Mouse (Mus musculus) myocyte (in vitro differentiated cells): ENCODE measurements around the gene Son. TPM values are rescaled to one million over a fixed set of nuclear protein-coding genes. Genes with fewer than 3 reads are reported as not detected.

Experiments used
- H3K27me3 ChIP-seq: one replicate; pipeline ENCODE4 v1.6.1; 2011; ENCODE audit not compliant: control insufficient read depth, insufficient read depth, insufficient read length
- H3K36me3 ChIP-seq: one replicate; pipeline ENCODE4 v1.6.1; 2011; ENCODE audit not compliant: control insufficient read depth, insufficient read depth
- H3K4me2 ChIP-seq: one replicate; pipeline ENCODE4 v1.6.1; 2011; ENCODE audit warnings: low read depth, control low read depth
- H3K4me3 ChIP-seq: one replicate; pipeline ENCODE4 v1.5.1; 2011; ENCODE audit warnings: mild to moderate bottlenecking, control low read depth, moderate library complexity
- H3K79me2 ChIP-seq: one replicate; pipeline ENCODE4 v1.6.1; 2011; ENCODE audit not compliant: control insufficient read depth, insufficient read depth
- H3ac ChIP-seq: one replicate; pipeline ENCODE4 v1.6.1; 2011; ENCODE audit not compliant: control insufficient read depth, insufficient read length
- CEBPB ChIP-seq: IDR thresholded peaks from 2 replicates; pipeline ENCODE4 v1.6.1; 2011; ENCODE audit warnings: mild to moderate bottlenecking, moderate library complexity; ENCODE audit not compliant: poor library complexity, insufficient read depth, severe bottlenecking
- E2F4 ChIP-seq: IDR thresholded peaks from one replicate; pipeline ENCODE4 v1.6.1; 2011; ENCODE audit warnings: mild to moderate bottlenecking, control low read depth, moderate library complexity; ENCODE audit not compliant: insufficient read depth
- MAX ChIP-seq: IDR thresholded peaks from one replicate; pipeline ENCODE4 v1.6.1; 2011; ENCODE audit warnings: low read depth, mild to moderate bottlenecking, control low read depth
- MYOD1 ChIP-seq, 3 experiments: IDR thresholded peaks; one replicate each; pipeline ENCODE4 v1.6.1; 2011; ENCODE audit warnings: control low read depth in 2 of 3, low read depth in 2 of 3, mild to moderate bottlenecking in 2 of 3, moderate library complexity in 1 of 3; ENCODE audit not compliant: insufficient read length in 2 of 3, control insufficient read depth in 1 of 3
- MYOG ChIP-seq, 3 experiments: IDR thresholded peaks; one replicate each; pipeline ENCODE4 v1.6.1; 2011; ENCODE audit warnings: control low read depth in 2 of 3, low read depth in 2 of 3, mild to moderate bottlenecking in 2 of 3; ENCODE audit not compliant: insufficient read length in 2 of 3, control insufficient read depth in 1 of 3, insufficient read depth in 1 of 3
- POLR2A ChIP-seq: IDR thresholded peaks from one replicate; pipeline ENCODE4 v1.6.1; 2011; ENCODE audit warnings: low read depth, mild to moderate bottlenecking, control low read depth, moderate library complexity; ENCODE audit not compliant: insufficient read length
- POLR2AphosphoS2 ChIP-seq: IDR thresholded peaks from one replicate; pipeline ENCODE4 v1.6.1; 2011; ENCODE audit warnings: low read depth, control low read depth; ENCODE audit not compliant: insufficient read length
- REST ChIP-seq: IDR thresholded peaks from one replicate; pipeline ENCODE4 v1.6.1; 2011; ENCODE audit warnings: mild to moderate bottlenecking, control low read depth, moderate library complexity; ENCODE audit not compliant: insufficient read depth, insufficient read length
- SRF ChIP-seq: IDR thresholded peaks from one replicate; pipeline ENCODE4 v1.6.1; 2011; ENCODE audit warnings: low read depth; ENCODE audit not compliant: control insufficient read depth, insufficient read length
- TCF12 ChIP-seq: IDR thresholded peaks from one replicate; pipeline ENCODE4 v1.6.1; 2011; ENCODE audit warnings: mild to moderate bottlenecking, control low read depth; ENCODE audit not compliant: poor library complexity, insufficient read depth, severe bottlenecking
- TCF3 ChIP-seq: IDR thresholded peaks from one replicate; pipeline ENCODE4 v1.6.1; 2011; ENCODE audit warnings: low read depth, control low read depth; ENCODE audit not compliant: insufficient read length
- USF1 ChIP-seq: IDR thresholded peaks from one replicate; pipeline ENCODE4 v1.6.1; 2011; ENCODE audit warnings: low read depth, mild to moderate bottlenecking, control low read depth, moderate library complexity
- polyA plus RNA-seq: library from polyadenylated mRNA; unstranded; fragments of >200 nt; fragmentation: generic; extraction: Trizol; gene quantifications from one replicate; pipeline ENCODE4 v1.2.1, GENCODE M21; 2012; ENCODE audit warnings: missing spikeins

The Son gene
- polyA plus RNA-seq, 1 experiment = 48.7 TPM

- Histone ChIP-seq H3ac (no peak overlapping the region), H3K4me3 (no peak overlapping the region), H3K79me2 (peaks cover 64% of the 10 kb centered on the region), H3K27me3 (no peaks in the 10 kb centered on the region), H3K36me3 (peaks cover 70% of the 10 kb centered on the region), H3K4me2 (no peak overlapping the region)
- no peak for TF ChIP-seq TCF3
- no peak for TF ChIP-seq E2F4
- TF ChIP-seq POLR2A = no peak
- no peak for TF ChIP-seq CEBPB
- no peak for TF ChIP-seq REST
Observed at GRCm38 (mm10) chr16:91663795-91664194, 16.5 kb downstream of the Son start.

GRCm38 (mm10) chr16:91674500-91674899 lies 27.2 kb downstream of the Son start:
- Histone ChIP-seq H3K79me2 (no peaks in the 10 kb centered on the region), H3K4me2 (no peak overlapping the region), H3ac (no peak overlapping the region), H3K27me3 (no peaks in the 10 kb centered on the region), H3K36me3 (peaks cover 95% of the 10 kb centered on the region), H3K4me3 (no peak overlapping the region)
- TF ChIP-seq MAX (no peak), MYOG (IDR thresholded peaks at IDR 0.05; ENCODE audit: control insufficient read depth in 1 of 3, insufficient read depth in 1 of 3, insufficient read length in 2 of 3, low read depth in 2 of 3) (no peak), POLR2A (no peak), CEBPB (no peak), TCF3 (no peak), MYOD1 (IDR thresholded peaks at IDR 0.05; ENCODE audit: control insufficient read depth in 1 of 3, insufficient read length in 2 of 3, low read depth in 2 of 3) (no peak), E2F4 (no peak), TCF12 (no peak), POLR2AphosphoS2 (no peak), USF1 (no peak), SRF (no peak), REST (no peak)

- H3K79me2 ChIP-seq = no peaks in the 10 kb centered on the region
- TF ChIP-seq TCF12 (no peak), USF1 (no peak), MYOG (IDR thresholded peaks at IDR 0.05; ENCODE audit: control insufficient read depth in 1 of 3, insufficient read depth in 1 of 3, insufficient read length in 2 of 3, low read depth in 2 of 3) (no peak), MAX (no peak), SRF (no peak), POLR2A (no peak), POLR2AphosphoS2 (no peak), E2F4 (no peak), TCF3 (no peak), CEBPB (no peak), REST (no peak), MYOD1 (IDR thresholded peaks at IDR 0.05; ENCODE audit: control insufficient read depth in 1 of 3, insufficient read length in 2 of 3, low read depth in 2 of 3) (no peak)
- H3K27me3 ChIP-seq = no peaks in the 10 kb centered on the region
- H3K36me3 ChIP-seq = peaks cover 69% of the 10 kb centered on the region
- no peak overlapping the region for H3K4me2 ChIP-seq
- no peak overlapping the region for H3K4me3 ChIP-seq
- no peak overlapping the region for H3ac ChIP-seq
Observed at GRCm38 (mm10) chr16:91678147-91678911, 31.0 kb downstream of the Son start.

GRCm38 (mm10) chr16:91680656-91681055 lies 33.4 kb downstream of the Son start:
- peaks cover 46% of the 10 kb centered on the region for H3K36me3 ChIP-seq
- TF ChIP-seq MYOG (IDR thresholded peaks at IDR 0.05; ENCODE audit: control insufficient read depth in 1 of 3, insufficient read depth in 1 of 3, insufficient read length in 2 of 3, low read depth in 2 of 3) (no peak), MAX (no peak), POLR2AphosphoS2 (peak; percentile 72)
- no peaks in the 10 kb centered on the region for H3K27me3 ChIP-seq

GRCm38 (mm10) chr16:91685526-91685925 lies 38.2 kb downstream of the Son start:
- H3K36me3 ChIP-seq = peaks cover 4% of the 10 kb centered on the region
- H3K4me3 ChIP-seq = no peak overlapping the region
- no peaks in the 10 kb centered on the region for H3K27me3 ChIP-seq
- H3K79me2 ChIP-seq = peaks cover 4% of the 10 kb centered on the region
- no peak overlapping the region for H3K4me2 ChIP-seq
- TF ChIP-seq POLR2AphosphoS2 (no peak), TCF3 (no peak), SRF (no peak), CEBPB (no peak), MYOG (IDR thresholded peaks at IDR 0.05; ENCODE audit: control insufficient read depth in 1 of 3, insufficient read depth in 1 of 3, insufficient read length in 2 of 3, low read depth in 2 of 3) (no peak), POLR2A (no peak), MAX (no peak), MYOD1 (IDR thresholded peaks at IDR 0.05; ENCODE audit: control insufficient read depth in 1 of 3, insufficient read length in 2 of 3, low read depth in 2 of 3) (no peak), REST (no peak), E2F4 (no peak), TCF12 (no peak), USF1 (no peak)
- H3ac ChIP-seq = no peak overlapping the region

More at GRCm38 (mm10) chr16:91680656-91681055, 33.4 kb downstream of the Son start:
- H3K4me3 ChIP-seq = no peak overlapping the region
- no peak overlapping the region for H3K4me2 ChIP-seq
- H3ac ChIP-seq = no peak overlapping the region
- no peaks in the 10 kb centered on the region for H3K79me2 ChIP-seq
